Mouse (Mus musculus) retina, embryonic 14.5 days (tissue): ENCODE measurements around the gene Zdhhc25.

Source experiments
- DNase-seq: peaks from one replicate; pipeline ENCODE4 v3.0.0-alpha.2; 2015; ENCODE audit warnings: low spot score

The Zdhhc25 gene

GRCm38 (mm10) chr15:88628801-88629356 is 28.8 kb downstream of the Zdhhc25 start:
- no peak for DNase-seq

GRCm38 (mm10) chr15:88635205-88635604 is 35.1 kb downstream of the Zdhhc25 start:
- peak; percentile 37 for DNase-seq

- DNase-seq = peak; percentile 89
Observed at GRCm38 (mm10) chr15:88651019-88651418, 50.9 kb downstream of the Zdhhc25 start.
